Mouse (Mus musculus): ENCODE results near the gene Car2. TPM values are rescaled to one million over a fixed set of nuclear protein-coding genes. Genes with fewer than 3 reads are reported as not detected.

Gene Car2
- polyA plus RNA-seq, 1 experiment from 2014 or later: 39.5 TPM

GRCm38 (mm10) chr3:14948067-14948800, 62.2 kb downstream of the Car2 start:
- WGBS: 72% methylated on average over 6 of the region's 6 CpGs
- Histone ChIP-seq H3K4me2 (ENCODE audit: low read depth, low read length) (no peak overlapping the region), H3K9me3 (replicated peaks; ENCODE audit: control insufficient read depth, low read length) (no peaks in the 10 kb centered on the region), H3K4me3 (ENCODE audit: low read length) (no peak overlapping the region), H3K36me3 (ENCODE audit: control insufficient read depth, insufficient read depth) (no peaks in the 10 kb centered on the region), H3K27ac (ENCODE audit: low read length) (no peak overlapping the region), H3K27me3 (ENCODE audit: control insufficient read depth, insufficient read depth, low read length) (no peaks in the 10 kb centered on the region), H3K4me1 (ENCODE audit: control insufficient read depth, insufficient read depth, low read length) (no peaks in the 10 kb centered on the region), H3K9ac (ENCODE audit: low read length) (no peak overlapping the region)
- ATAC-seq (replicated peaks; ENCODE audit: extremely low read depth, insufficient read depth, low FRiP score): no peak

- no peaks in the 10 kb centered on the region for H3K27me3 ChIP-seq (ENCODE audit: control insufficient read depth, insufficient read depth, low read length)
- no peak overlapping the region for H3K4me2 ChIP-seq (ENCODE audit: low read depth, low read length)
- 85% methylated on average over 2 of the region's 2 CpGs for WGBS
- H3K4me1 ChIP-seq (ENCODE audit: control insufficient read depth, insufficient read depth, low read length): no peaks in the 10 kb centered on the region
- H3K36me3 ChIP-seq (ENCODE audit: control insufficient read depth, insufficient read depth): no peaks in the 10 kb centered on the region
- H3K9ac ChIP-seq (ENCODE audit: low read length): no peak overlapping the region
- H3K9me3 ChIP-seq (replicated peaks; ENCODE audit: control insufficient read depth, low read length): no peaks in the 10 kb centered on the region
- ATAC-seq (replicated peaks; ENCODE audit: extremely low read depth, insufficient read depth, low FRiP score): no peak
- H3K4me3 ChIP-seq (ENCODE audit: low read length): no peak overlapping the region
- H3K27ac ChIP-seq (ENCODE audit: low read length): no peak overlapping the region
These were observed 64.0 kb downstream of the Car2 start for GRCm38 (mm10) chr3:14950031-14950430.

Other genes starting within 250 kb of the Car2 start
- gene Car13, start 244.5 kb upstream of the Car2 start, polyA plus RNA-seq (2015; fragmentation: Nextera tagmentation; extraction: Ambion mirVana): 2.2 TPM in 2 replicates
- gene Car1, start 77.9 kb upstream of the Car2 start, polyA plus RNA-seq (2015; fragmentation: Nextera tagmentation; extraction: Ambion mirVana): 0.12 TPM in 1 of 2 replicates, not detected in the other
- gene Car3, start 22.8 kb upstream of the Car2 start, polyA plus RNA-seq (2015; fragmentation: Nextera tagmentation; extraction: Ambion mirVana): 5.4 and 9.1 TPM in 2 replicates